Mouse (Mus musculus) G1E (cell line): ENCODE measurements at regions not wholly inside any gene's neighbourhood (a gene's known extent, or its start where the extent isn't known, plus 50 kb on each side); places are given as distances from the start of the nearest gene placed in this dataset.

ENCODE experiments used
- CTCF ChIP-seq: IDR thresholded peaks from 2 replicates; pipeline ENCODE4 v1.5.1; 2012; ENCODE audit warnings: low read depth, low read length, inconsistent platforms, mixed read lengths
- GATA1 ChIP-seq: IDR thresholded peaks from 2 replicates; pipeline ENCODE4 v1.6.1; 2012; ENCODE audit warnings: borderline replicate concordance, low read length, inconsistent platforms, mixed read lengths
- TAL1 ChIP-seq: conservative IDR thresholded peaks from 2 replicates; pipeline ENCODE4 v1.6.1; 2012; ENCODE audit warnings: low read depth, low read length, inconsistent platforms, mixed read lengths

DNA sequence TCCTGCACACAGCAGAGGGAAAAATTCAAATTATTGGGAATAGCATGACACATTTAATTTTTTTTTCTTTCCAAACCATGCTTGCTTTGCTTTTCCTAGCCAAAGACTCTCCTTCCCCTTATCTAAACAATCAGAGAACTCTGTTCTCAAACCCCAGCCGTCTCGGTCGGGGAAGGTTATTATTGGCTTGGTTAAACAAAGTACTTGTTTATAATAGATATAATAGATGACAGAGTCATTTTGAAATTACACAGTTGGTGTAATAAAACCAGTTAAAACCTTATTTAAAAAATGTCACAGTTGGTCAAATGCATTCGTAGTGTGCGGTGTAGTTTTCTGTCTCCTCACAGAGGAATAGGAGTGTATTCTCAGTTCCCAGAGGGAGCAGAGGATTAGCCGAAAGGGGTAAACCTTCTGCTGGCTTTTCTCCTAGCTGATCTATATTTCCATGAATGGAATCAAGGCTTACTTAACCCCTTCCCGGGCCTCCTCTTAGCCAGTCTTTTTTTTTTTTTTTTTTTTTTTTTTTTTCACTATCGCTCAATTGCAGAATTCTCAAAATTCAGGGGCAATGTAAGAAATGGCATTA is 329.4 kb upstream of the Npvf start:
- TF ChIP-seq CTCF: no peak
- no peak for TF ChIP-seq GATA1
- no peak for TF ChIP-seq TAL1
